Mouse (Mus musculus) bone marrow, adult 2 months (tissue): ENCODE data around the gene Iqsec1. TPM values are rescaled to one million over a fixed set of nuclear protein-coding genes. Genes with fewer than 3 reads are reported as not detected.

Experiments
- H3K27ac ChIP-seq: fragments of 200-500 bp; 2 replicates; pipeline ENCODE4 v1.5.1; 2012; ENCODE audit warnings: low read depth, mild to moderate bottlenecking, control low read depth, inconsistent platforms, low read length; ENCODE audit not compliant: control insufficient read depth, poor library complexity, insufficient read depth
- H3K4me1 ChIP-seq: fragments of 200-500 bp; 2 replicates; pipeline ENCODE4 v1.6.1; 2011; ENCODE audit warnings: low read length; ENCODE audit not compliant: control insufficient read depth, insufficient read depth
- H3K4me3 ChIP-seq: fragments of 200-500 bp; replicated peaks from 2 replicates; pipeline ENCODE3; 2011; ENCODE audit warnings: mild to moderate bottlenecking, low read depth, low read length, control low read depth; ENCODE audit not compliant: control insufficient read depth
- CTCF ChIP-seq: fragments of 200-500 bp; IDR thresholded peaks from 2 replicates; pipeline ENCODE4 v1.5.1; 2011; ENCODE audit warnings: low read length, control low read depth; ENCODE audit not compliant: control insufficient read depth, insufficient read depth
- POLR2A ChIP-seq: fragments of 200-500 bp; IDR thresholded peaks from 2 replicates; pipeline ENCODE4 v1.6.1; 2011; ENCODE audit warnings: low read depth, mild to moderate bottlenecking, control low read depth, low read length, borderline replicate concordance; ENCODE audit not compliant: control insufficient read depth
- WGBS: fragments of 180-500 bp; shearing (Covaris S2); methylation state at CpG from one replicate; pipeline ENCODE4 v1.1.7; 2018; 5-methylcytosine and 5-hydroxymethylcytosine counted together
- polyA plus RNA-seq: library from polyadenylated mRNA; stranded (reverse); fragments of >200 nt; gene quantifications from 2 replicates; pipeline ENCODE4 v1.2.4, GENCODE M21; 2011; ENCODE audit warnings: low replicate concordance; ENCODE audit not compliant: missing spikeins, insufficient read depth, insufficient read length

The Iqsec1 gene
- polyA plus RNA-seq, 1 experiment = 81.1 TPM

GRCm38 (mm10) chr6:90763295-90763694 lies 225.2 kb downstream of the Iqsec1 start:
- TF ChIP-seq CTCF (no peak), POLR2A (no peak)
- Histone ChIP-seq H3K4me1 (peaks cover 14% of the 10 kb centered on the region), H3K4me3 (peak overlapping the region; percentile 69), H3K27ac (peak overlapping the region; percentile 82)
- 28% methylated on average over 4 of the region's 4 CpGs for WGBS

- Histone ChIP-seq H3K4me1 (peaks cover 16% of the 10 kb centered on the region), H3K4me3 (no peak overlapping the region), H3K27ac (no peak overlapping the region)
- no peak for TF ChIP-seq CTCF
- WGBS = 49% methylated on average over 2 of the region's 2 CpGs
These were observed 226.3 kb downstream of the Iqsec1 start for GRCm38 (mm10) chr6:90762120-90762736.

- Histone ChIP-seq H3K4me1 (peaks cover 16% of the 10 kb centered on the region), H3K27ac (peak overlapping the region; percentile 15; the same call in 1 of the 2 replicates), H3K4me3 (no peak overlapping the region)
- no peak for TF ChIP-seq CTCF
- TF ChIP-seq POLR2A = no peak
- 82% methylated on average over 4 of the region's 4 CpGs for WGBS
These were observed 227.0 kb downstream of the Iqsec1 start for GRCm38 (mm10) chr6:90761301-90762056.

- Histone ChIP-seq H3K27ac (peak overlapping the region; percentile 15; the same call in 1 of the 2 replicates), H3K4me3 (no peak overlapping the region), H3K4me1 (peaks cover 19% of the 10 kb centered on the region)
- TF ChIP-seq CTCF = no peak
- no peak for TF ChIP-seq POLR2A
- WGBS = 31% methylated on average over 5 of the region's 5 CpGs
These were observed 227.6 kb downstream of the Iqsec1 start for GRCm38 (mm10) chr6:90760886-90761285.

GRCm38 (mm10) chr6:90759754-90760153 lies 228.7 kb downstream of the Iqsec1 start:
- TF ChIP-seq POLR2A = no peak
- TF ChIP-seq CTCF = no peak
- Histone ChIP-seq H3K4me1 (peaks cover 20% of the 10 kb centered on the region), H3K27ac (no peak overlapping the region), H3K4me3 (no peak overlapping the region)
- WGBS = 31% methylated on average over 2 of the region's 2 CpGs

GRCm38 (mm10) chr6:90758155-90758554 lies 230.3 kb downstream of the Iqsec1 start:
- Histone ChIP-seq H3K4me1 (peaks cover 17% of the 10 kb centered on the region), H3K27ac (peak overlapping the region; percentile 91; the same call in 1 of the 2 replicates), H3K4me3 (no peak overlapping the region)
- WGBS = 52% methylated on average over 2 of the region's 2 CpGs
- no peak for TF ChIP-seq CTCF
- TF ChIP-seq POLR2A = no peak

- peaks cover 17% of the 10 kb centered on the region for H3K4me1 ChIP-seq
- 17% methylated on average over 12 of the region's 12 CpGs for WGBS
- peak overlapping the region; percentile 70 for H3K4me3 ChIP-seq
- H3K27ac ChIP-seq = peak overlapping the region; percentile 91
- no peak for TF ChIP-seq CTCF
- TF ChIP-seq POLR2A = peak; percentile 73; the same call in 1 of the 2 replicates
These were observed 231.0 kb downstream of the Iqsec1 start for GRCm38 (mm10) chr6:90757427-90757883.

- peak overlapping the region; percentile 70 for H3K4me3 ChIP-seq
- peaks cover 12% of the 10 kb centered on the region; the same call in 1 of the 2 replicates for H3K4me1 ChIP-seq
- H3K27ac ChIP-seq = peak overlapping the region; percentile 91
- WGBS = 27% methylated on average over 5 of the region's 5 CpGs
- no peak for TF ChIP-seq POLR2A
- no peak for TF ChIP-seq CTCF
These were observed 231.9 kb downstream of the Iqsec1 start for GRCm38 (mm10) chr6:90756561-90756960.
